Mouse (Mus musculus): Measurements from ENCODE around the gene Kcnmb3.
"Not testable (repeated sequence)": the region's sequence is repeated elsewhere in the genome, so short reads cannot be mapped to it uniquely, and the experiment has no call there.

Kcnmb3 gene

GRCm38 (mm10) chr3:32494387-32495087 is 2.5 kb upstream of the Kcnmb3 start:
- peak in 1 of 2 experiments; percentile 21 for DNase-seq

GRCm38 (mm10) chr3:32490928-32491315 is 1.1 kb downstream of the Kcnmb3 start:
- no peak for DNase-seq

GRCm38 (mm10) chr3:32490076-32490927 is 1.7 kb downstream of the Kcnmb3 start:
- no peak for DNase-seq

GRCm38 (mm10) chr3:32488172-32488571 is 3.9 kb downstream of the Kcnmb3 start:
- no peak for DNase-seq

GRCm38 (mm10) chr3:32486543-32486942 is 5.5 kb downstream of the Kcnmb3 start:
- no peak for DNase-seq

- DNase-seq = no peak
Observed at GRCm38 (mm10) chr3:32483035-32483434, 9.0 kb downstream of the Kcnmb3 start.

- no peak for DNase-seq
Observed at GRCm38 (mm10) chr3:32479961-32480360, 12.1 kb downstream of the Kcnmb3 start.

GRCm38 (mm10) chr3:32473184-32473583 is 18.8 kb downstream of the Kcnmb3 start:
- DNase-seq = no peak

- no peak for DNase-seq
Observed at GRCm38 (mm10) chr3:32472191-32472900, 19.7 kb downstream of the Kcnmb3 start.

GRCm38 (mm10) chr3:32471098-32471497 is 20.9 kb downstream of the Kcnmb3 start:
- DNase-seq = peak; percentile 22 to 67

GRCm38 (mm10) chr3:32470449-32470848 is 21.6 kb downstream of the Kcnmb3 start:
- no peak for DNase-seq

- DNase-seq = no peak
Observed at GRCm38 (mm10) chr3:32468411-32468810, 23.6 kb downstream of the Kcnmb3 start.

GRCm38 (mm10) chr3:32467321-32467720 is 24.7 kb downstream of the Kcnmb3 start:
- no peak for DNase-seq

- DNase-seq = peak; percentile 41 to 63
Observed at GRCm38 (mm10) chr3:32459777-32460176, 32.3 kb downstream of the Kcnmb3 start.

- DNase-seq = no peak
Observed at GRCm38 (mm10) chr3:32454329-32455021, 37.6 kb downstream of the Kcnmb3 start.

- no peak for DNase-seq
Observed at GRCm38 (mm10) chr3:32441710-32442109, 50.3 kb downstream of the Kcnmb3 start.

- DNase-seq = no peak
Observed at GRCm38 (mm10) chr3:32438716-32439115, 53.3 kb downstream of the Kcnmb3 start.

- DNase-seq = no peak
Observed at GRCm38 (mm10) chr3:32437820-32438219, 54.2 kb downstream of the Kcnmb3 start.

GRCm38 (mm10) chr3:32437297-32437696 is 54.7 kb downstream of the Kcnmb3 start:
- DNase-seq = no peak

- no peak for DNase-seq
Observed at GRCm38 (mm10) chr3:32436101-32436500, 55.9 kb downstream of the Kcnmb3 start.

GRCm38 (mm10) chr3:32434016-32434415 is 58.0 kb downstream of the Kcnmb3 start:
- no peak for DNase-seq

GRCm38 (mm10) chr3:32430394-32430793 is 61.6 kb downstream of the Kcnmb3 start:
- no peak for DNase-seq

- not testable (repeated sequence) for DNase-seq
Observed at GRCm38 (mm10) chr3:32429351-32429750, 62.7 kb downstream of the Kcnmb3 start.

Data from lung, postnatal 4 days (tissue).